Mouse (Mus musculus) hindbrain, embryonic 13.5 days (tissue): ENCODE data around the gene Ndufc2. TPM values are rescaled to one million over a fixed set of nuclear protein-coding genes. Genes with fewer than 3 reads are reported as not detected.
"Not testable (repeated sequence)": the region's sequence is repeated elsewhere in the genome, so short reads cannot be mapped to it uniquely, and the experiment has no call there.

Experiments
- ATAC-seq: fragments of 200-750 bp; cut with Nextera tagmentation; 2 replicates; pipeline ENCODE4 v1.8.0; 2017; ENCODE audit warnings: moderate TSS enrichment; ENCODE audit not compliant: low FRiP score
- H3K27ac ChIP-seq: fragments of 300-500 bp; sonication (generic); 2 replicates; pipeline ENCODE4 v1.5.1; 2015; ENCODE audit warnings: inconsistent platforms, mild to moderate bottlenecking, moderate library complexity
- H3K27me3 ChIP-seq: fragments of 300-500 bp; sonication (generic); 2 replicates; pipeline ENCODE4 v1.6.1; 2015; ENCODE audit warnings: mild to moderate bottlenecking, inconsistent platforms
- H3K36me3 ChIP-seq: fragments of 300-500 bp; sonication (generic); 2 replicates; pipeline ENCODE4 v1.6.1; 2015; ENCODE audit warnings: mild to moderate bottlenecking, inconsistent platforms
- H3K4me1 ChIP-seq: fragments of 300-500 bp; sonication (generic); replicated peaks from 2 replicates; pipeline ENCODE4 v1.6.1; 2015; ENCODE audit warnings: inconsistent platforms
- H3K4me2 ChIP-seq: fragments of 300-500 bp; sonication (generic); 2 replicates; pipeline ENCODE4 v1.6.1; 2015; ENCODE audit warnings: inconsistent platforms, mild to moderate bottlenecking, moderate library complexity
- H3K4me3 ChIP-seq: fragments of 300-500 bp; sonication (generic); 2 replicates; pipeline ENCODE4 v1.5.1; 2015; ENCODE audit warnings: mild to moderate bottlenecking, inconsistent platforms
- H3K9ac ChIP-seq: fragments of 300-500 bp; sonication (generic); 2 replicates; pipeline ENCODE4 v1.6.1; 2015; ENCODE audit warnings: mild to moderate bottlenecking, inconsistent platforms
- H3K9me3 ChIP-seq: fragments of 300-500 bp; sonication (generic); 2 replicates; pipeline ENCODE4 v1.6.1; 2016; ENCODE audit warnings: inconsistent platforms
- WGBS: fragments of 180-500 bp; shearing (Covaris S2); methylation state at CpG from one replicate; pipeline ENCODE4 v1.1.7; 2015; 5-methylcytosine and 5-hydroxymethylcytosine counted together
- polyA plus RNA-seq: library from polyadenylated mRNA; unstranded; fragments of >200 nt; fragmentation: Nextera tagmentation; extraction: Ambion mirVana; gene quantifications from 2 replicates; pipeline ENCODE4 v1.2.1, GENCODE M21; 2015

The Ndufc2 gene
- polyA plus RNA-seq, 1 experiment from 2014 or later: 471 TPM

DNA sequence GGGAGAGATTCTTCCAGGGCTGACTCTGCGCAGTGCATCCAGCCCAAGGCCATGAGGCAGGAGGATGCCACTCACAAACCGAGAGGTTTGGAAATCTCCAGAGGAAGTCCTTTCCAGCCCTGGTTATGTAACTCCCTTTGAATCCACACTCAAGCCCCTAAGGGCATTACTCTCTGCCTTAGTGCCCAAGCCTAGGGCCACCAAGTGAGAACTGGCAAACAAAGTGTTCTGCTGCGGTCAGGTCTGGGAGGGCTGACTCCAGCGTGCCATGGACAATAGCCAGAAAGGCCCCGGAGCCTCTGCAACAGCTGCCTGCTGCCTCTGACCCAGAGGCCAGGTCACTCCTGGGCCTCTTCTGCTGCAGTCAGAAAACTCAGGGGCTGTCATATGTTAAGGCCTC is 18.9 kb downstream of the Ndufc2 start:
- Histone ChIP-seq H3K4me1 (peaks cover 15% of the 10 kb centered on the region), H3K4me2 (no peak overlapping the region), H3K4me3 (no peak overlapping the region), H3K27me3 (no peaks in the 10 kb centered on the region), H3K9ac (no peak overlapping the region), H3K27ac (no peak overlapping the region), H3K9me3 (no peaks in the 10 kb centered on the region), H3K36me3 (no peaks in the 10 kb centered on the region)
- 0 out of 2 replicates have a peak, but pooled peaks have one; percentile 5 for ATAC-seq
- 64% methylated on average over 5 of the region's 5 CpGs for WGBS

DNA sequence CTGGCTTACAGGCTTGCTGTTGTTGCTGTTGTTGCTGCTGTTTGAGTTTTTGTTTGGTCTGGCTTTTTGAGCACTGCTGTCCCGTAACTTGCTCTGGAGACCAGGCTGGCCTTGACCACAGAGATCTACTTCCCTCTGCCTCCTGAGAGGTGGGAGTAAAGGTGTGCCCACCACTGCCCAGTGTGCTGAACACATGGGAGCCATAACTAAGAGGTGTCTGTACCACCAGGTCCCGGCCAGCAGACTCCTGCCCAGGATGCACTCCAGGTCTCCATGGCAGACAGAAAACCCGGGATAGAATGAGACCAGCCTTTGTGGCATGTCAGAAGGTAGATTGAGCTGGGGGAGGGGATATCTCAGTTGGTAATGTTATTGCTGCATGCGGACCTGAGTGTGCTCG is 19.4 kb downstream of the Ndufc2 start:
- no peak overlapping the region for H3K4me2 ChIP-seq
- H3K4me1 ChIP-seq: peaks cover 15% of the 10 kb centered on the region
- peak; percentile 18; the same call in 1 of the 2 replicates for ATAC-seq
- no peaks in the 10 kb centered on the region for H3K27me3 ChIP-seq
- H3K9me3 ChIP-seq: no peaks in the 10 kb centered on the region
- no peak overlapping the region for H3K9ac ChIP-seq
- no peaks in the 10 kb centered on the region for H3K36me3 ChIP-seq
- WGBS: 87% methylated on average over 5 of the region's 5 CpGs
- H3K27ac ChIP-seq: no peak overlapping the region
- no peak overlapping the region for H3K4me3 ChIP-seq

DNA sequence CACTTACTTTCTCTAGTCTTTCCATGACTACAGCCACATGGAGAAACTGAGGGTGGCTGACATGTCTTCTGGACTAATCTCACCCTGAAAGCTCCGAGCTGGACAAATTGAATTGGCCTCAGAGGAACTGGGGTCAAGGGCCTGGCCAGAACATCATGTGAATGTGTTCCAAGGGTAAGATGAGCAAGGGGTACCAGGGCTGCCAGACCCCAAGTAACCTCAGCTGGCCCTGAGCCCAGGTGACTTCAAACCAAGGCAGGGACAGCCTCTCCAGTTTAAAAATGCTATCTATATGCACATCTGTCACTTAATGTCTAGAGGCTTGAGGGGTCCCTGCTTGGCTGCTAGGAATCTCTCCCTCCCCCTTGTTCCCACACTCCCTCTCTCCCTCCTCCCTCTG is 20.6 kb downstream of the Ndufc2 start:
- H3K4me3 ChIP-seq: no peak overlapping the region
- H3K27me3 ChIP-seq: no peaks in the 10 kb centered on the region
- H3K4me1 ChIP-seq: peaks cover 20% of the 10 kb centered on the region
- H3K27ac ChIP-seq: no peak overlapping the region
- no peak overlapping the region for H3K4me2 ChIP-seq
- 73% methylated on average over 1 of the region's 1 CpGs for WGBS
- no peak overlapping the region; the same call in 1 of the 2 replicates for H3K9ac ChIP-seq
- no peaks in the 10 kb centered on the region for H3K36me3 ChIP-seq
- H3K9me3 ChIP-seq: no peaks in the 10 kb centered on the region
- no peak for ATAC-seq

DNA sequence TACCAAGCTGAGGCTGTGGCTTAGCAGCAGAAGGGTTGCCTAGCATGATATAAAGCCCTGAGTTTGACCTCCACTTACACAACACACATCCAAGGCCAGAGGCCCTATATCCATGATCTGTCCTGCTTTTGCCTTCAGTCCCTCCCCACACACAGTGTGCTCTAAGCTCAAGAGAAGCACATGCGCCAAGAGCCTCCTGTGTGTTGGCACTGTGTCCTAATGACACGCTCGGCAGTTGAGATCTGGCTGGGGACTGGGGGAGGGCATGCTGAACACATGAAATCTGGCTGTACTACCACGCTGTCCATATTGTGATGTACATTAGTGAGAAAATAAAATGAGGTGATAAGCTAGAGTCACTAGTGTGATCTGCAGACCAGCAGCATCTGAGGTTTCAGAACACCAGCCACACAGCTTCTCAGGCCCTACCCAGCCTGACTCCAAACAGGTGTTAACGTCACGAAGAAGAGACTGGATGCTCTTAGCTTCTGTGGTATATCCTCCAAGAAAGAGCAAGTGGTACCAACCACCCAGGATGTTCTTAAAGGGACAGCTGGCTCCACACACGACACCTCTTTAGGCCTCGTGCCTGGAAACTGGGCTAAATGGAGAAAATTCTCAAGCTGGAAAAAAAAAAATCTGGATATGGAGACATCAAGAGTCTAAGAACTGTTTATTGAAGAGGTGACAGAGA is 21.3 kb downstream of the Ndufc2 start:
- Histone ChIP-seq H3K4me2 (no peak overlapping the region), H3K4me3 (no peak overlapping the region), H3K9ac (peak overlapping the region; percentile 46; the same call in 1 of the 2 replicates), H3K27me3 (no peaks in the 10 kb centered on the region), H3K9me3 (no peaks in the 10 kb centered on the region), H3K36me3 (no peaks in the 10 kb centered on the region), H3K27ac (no peak overlapping the region), H3K4me1 (peaks cover 21% of the 10 kb centered on the region)
- 81% methylated on average over 8 of the region's 8 CpGs for WGBS
- ATAC-seq: no peak

DNA sequence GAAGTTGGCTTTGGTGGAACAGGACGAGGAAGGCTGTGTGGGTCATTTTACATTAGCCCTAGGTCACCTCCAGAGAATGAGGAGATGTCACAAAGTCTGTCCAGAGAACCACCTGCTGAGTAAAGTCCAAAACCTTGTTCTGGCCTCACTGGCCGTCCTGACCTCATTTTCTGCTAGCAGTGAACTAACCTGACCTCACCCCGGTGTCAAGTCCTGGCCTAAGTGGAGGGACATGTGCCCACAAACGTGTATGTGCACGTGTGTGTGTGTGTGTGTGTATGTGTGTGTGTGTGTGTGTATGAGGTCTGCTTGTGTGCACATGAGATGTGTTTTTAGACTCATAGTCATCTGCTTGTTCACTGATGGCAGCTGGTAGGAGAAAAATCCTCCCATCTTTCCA is 24.0 kb downstream of the Ndufc2 start:
- ATAC-seq: no peak
- no peak overlapping the region for H3K4me3 ChIP-seq
- no peak overlapping the region for H3K4me2 ChIP-seq
- peaks cover 13% of the 10 kb centered on the region for H3K4me1 ChIP-seq
- no peaks in the 10 kb centered on the region for H3K27me3 ChIP-seq
- no peaks in the 10 kb centered on the region for H3K9me3 ChIP-seq
- WGBS: 48% methylated on average over 5 of the region's 5 CpGs
- H3K27ac ChIP-seq: no peak overlapping the region
- H3K36me3 ChIP-seq: no peaks in the 10 kb centered on the region
- H3K9ac ChIP-seq: no peak overlapping the region

DNA sequence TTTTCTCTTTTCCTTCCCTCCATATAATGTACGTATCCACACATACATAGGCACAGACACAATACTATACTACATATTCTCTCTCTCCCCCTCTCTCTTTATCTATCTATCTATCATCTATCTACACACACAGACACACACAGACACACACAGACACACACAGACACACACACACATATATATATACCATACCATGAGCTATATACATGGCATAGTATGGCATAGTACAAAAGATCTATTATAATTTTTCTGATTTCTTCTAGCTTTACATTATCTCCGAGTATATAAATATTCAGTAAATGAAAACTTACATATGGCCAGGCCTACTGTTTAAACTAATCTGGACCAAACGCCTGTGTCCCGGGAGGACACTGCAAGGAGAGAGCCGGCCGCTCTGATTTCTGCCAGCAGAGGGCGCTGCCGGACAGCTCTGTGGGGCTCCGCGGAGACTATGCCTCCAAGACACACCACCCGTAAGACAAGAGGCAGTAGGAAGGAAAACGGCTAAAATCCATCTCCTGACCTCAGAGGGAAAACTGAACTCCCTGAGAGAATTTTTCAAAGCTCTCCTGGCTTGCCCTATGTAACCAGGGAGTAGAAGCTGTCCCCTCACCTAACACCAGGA is 24.9 kb downstream of the Ndufc2 start:
- Histone ChIP-seq H3K4me2 (no peak overlapping the region), H3K36me3 (no peaks in the 10 kb centered on the region), H3K27me3 (no peaks in the 10 kb centered on the region), H3K4me1 (peaks cover 19% of the 10 kb centered on the region), H3K9ac (no peak overlapping the region; the same call in 1 of the 2 replicates), H3K9me3 (no peaks in the 10 kb centered on the region), H3K27ac (0 out of 2 replicates have a peak overlapping the region, but pooled peaks have one; percentile 6), H3K4me3 (no peak overlapping the region)
- peak; percentile 78 for ATAC-seq
- whole genome bisulfite sequencing: 9% methylated on average over 12 of the region's 12 CpGs

DNA sequence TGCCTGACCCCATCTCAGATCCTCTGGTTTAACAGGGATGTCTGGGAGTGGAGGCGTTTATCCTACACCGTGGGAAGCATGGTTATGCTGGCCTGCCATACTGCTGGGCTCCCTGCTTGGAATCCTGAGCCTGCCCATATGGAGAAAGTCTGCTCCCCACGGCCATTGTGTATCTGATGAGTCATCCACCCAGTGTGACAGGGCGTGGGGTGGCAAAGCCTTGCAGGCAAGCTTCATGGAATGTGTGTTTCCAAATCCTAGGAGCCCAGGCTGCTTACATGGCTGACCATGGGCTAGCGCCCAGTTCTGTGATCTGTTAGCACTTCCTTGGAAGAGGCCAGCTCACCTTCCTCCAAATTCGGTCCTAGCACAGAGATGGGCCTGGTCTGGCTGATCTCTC is 26.8 kb downstream of the Ndufc2 start:
- WGBS: 74% methylated on average over 6 of the region's 6 CpGs
- Histone ChIP-seq H3K27me3 (no peaks in the 10 kb centered on the region), H3K27ac (no peak overlapping the region), H3K9me3 (no peaks in the 10 kb centered on the region), H3K4me2 (no peak overlapping the region), H3K4me3 (no peak overlapping the region), H3K4me1 (peaks cover 21% of the 10 kb centered on the region), H3K9ac (no peak overlapping the region), H3K36me3 (no peaks in the 10 kb centered on the region)
- ATAC-seq: no peak

DNA sequence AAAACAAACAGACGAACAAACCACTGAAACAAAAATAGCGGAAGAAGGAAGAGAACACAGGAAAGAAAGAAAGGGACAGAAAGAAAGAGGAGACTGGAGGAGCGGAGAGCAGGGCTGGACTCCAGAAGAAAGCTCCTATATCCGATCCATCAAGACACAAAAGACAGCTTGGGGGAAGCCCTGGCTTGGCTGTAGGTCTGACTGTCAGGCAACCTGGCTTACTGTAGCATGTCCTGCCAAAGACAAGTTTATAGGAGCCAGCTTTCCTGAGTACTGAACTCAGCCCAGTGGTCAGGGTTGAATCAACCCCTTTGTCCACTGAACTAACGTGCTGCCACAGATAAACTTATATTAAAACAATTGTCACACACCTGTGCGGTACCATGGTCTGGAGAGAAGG is 27.5 kb downstream of the Ndufc2 start:
- ATAC-seq: no peak
- Histone ChIP-seq H3K9ac (no peak overlapping the region), H3K9me3 (no peaks in the 10 kb centered on the region), H3K36me3 (no peaks in the 10 kb centered on the region), H3K4me2 (no peak overlapping the region), H3K27ac (no peak overlapping the region), H3K4me3 (no peak overlapping the region), H3K27me3 (no peaks in the 10 kb centered on the region), H3K4me1 (peaks cover 21% of the 10 kb centered on the region)
- WGBS: 82% methylated on average over 6 of the region's 6 CpGs

DNA sequence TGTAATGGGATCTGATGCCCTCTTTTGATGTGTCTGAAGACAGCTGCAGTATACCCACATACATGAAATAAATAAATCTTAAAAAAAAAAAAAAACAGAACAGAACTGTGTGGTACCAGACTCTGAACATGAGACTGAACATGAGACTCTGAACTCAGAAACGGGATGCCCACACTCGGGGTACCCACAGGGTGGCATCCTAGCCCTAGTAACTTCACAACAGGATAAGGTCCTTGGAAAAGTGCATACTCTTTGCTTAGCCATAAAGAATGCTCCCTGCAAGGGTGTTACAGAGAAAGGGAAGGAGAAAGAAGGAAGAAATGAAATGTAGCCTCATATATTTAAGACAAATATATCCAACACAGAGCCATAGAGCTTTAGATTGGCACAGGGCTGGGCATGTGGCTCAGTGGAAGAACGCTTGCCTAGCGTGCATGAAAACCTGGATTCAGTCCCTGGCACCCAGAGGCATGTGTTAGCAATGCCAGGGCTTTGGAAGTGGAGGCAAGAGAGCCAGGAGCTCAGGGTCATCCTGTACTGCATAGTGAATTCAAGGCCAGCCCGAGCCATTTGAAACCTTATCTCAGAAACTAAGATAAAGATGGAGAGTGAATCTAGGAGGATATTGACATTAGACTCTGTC is 28.1 kb downstream of the Ndufc2 start:
- H3K9me3 ChIP-seq: no peaks in the 10 kb centered on the region
- peaks cover 21% of the 10 kb centered on the region for H3K4me1 ChIP-seq
- H3K9ac ChIP-seq: no peak overlapping the region
- WGBS: 75% methylated on average over 5 of the region's 5 CpGs
- no peaks in the 10 kb centered on the region for H3K36me3 ChIP-seq
- no peak overlapping the region for H3K4me3 ChIP-seq
- ATAC-seq: no peak
- H3K27ac ChIP-seq: no peak overlapping the region
- no peaks in the 10 kb centered on the region for H3K27me3 ChIP-seq
- H3K4me2 ChIP-seq: no peak overlapping the region

DNA sequence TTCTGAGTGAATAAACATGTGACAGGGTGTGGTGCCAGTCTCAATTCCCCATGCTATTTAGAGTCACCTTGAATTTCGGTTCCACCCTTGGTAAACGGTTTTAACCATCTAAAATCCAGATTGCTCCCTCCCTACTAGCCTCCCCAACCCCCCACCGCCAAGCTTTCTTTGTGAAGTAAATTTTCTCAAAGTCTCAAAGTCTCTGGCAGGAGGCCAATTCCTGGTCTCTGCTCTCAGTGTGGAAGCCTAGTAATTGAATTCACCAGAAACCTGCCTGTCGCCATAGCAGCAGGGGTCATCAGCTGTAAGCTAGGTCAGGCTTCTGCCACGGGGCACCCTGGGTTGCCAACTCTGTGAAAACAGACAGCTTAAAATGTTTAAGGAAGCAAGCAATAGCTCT is 29.9 kb downstream of the Ndufc2 start:
- no peaks in the 10 kb centered on the region for H3K9me3 ChIP-seq
- H3K27me3 ChIP-seq: no peaks in the 10 kb centered on the region
- peak overlapping the region; percentile 19; the same call in 1 of the 2 replicates for H3K4me2 ChIP-seq
- no peaks in the 10 kb centered on the region for H3K36me3 ChIP-seq
- 0% methylated on average over 5 of the region's 5 CpGs for WGBS
- peaks cover 21% of the 10 kb centered on the region for H3K4me1 ChIP-seq
- H3K9ac ChIP-seq: peak overlapping the region; percentile 40
- no peak overlapping the region for H3K4me3 ChIP-seq
- peak; percentile 79; the same call in 1 of the 2 replicates for ATAC-seq
- peak overlapping the region; percentile 82 for H3K27ac ChIP-seq

DNA sequence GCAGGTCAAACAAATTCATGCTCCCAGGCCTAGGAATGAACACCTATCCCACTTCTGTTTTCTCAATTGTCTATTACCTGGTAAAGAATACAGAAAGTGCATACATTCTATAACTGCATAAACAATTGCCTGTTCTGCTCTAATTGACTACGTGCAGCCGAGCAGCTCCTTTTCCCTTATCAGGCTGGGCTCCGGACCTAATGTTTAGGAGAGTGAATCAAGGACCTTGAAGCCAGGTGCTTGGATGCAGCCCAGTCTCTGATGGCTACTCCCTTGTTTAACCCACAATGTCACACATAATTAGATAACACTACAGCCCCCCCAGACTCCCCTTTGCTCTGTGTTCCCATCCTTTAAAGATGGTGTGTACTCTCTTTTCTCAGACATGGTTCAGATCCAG is 33.7 kb downstream of the Ndufc2 start:
- not testable (repeated sequence) for H3K9ac ChIP-seq, ATAC-seq, H3K36me3 ChIP-seq, H3K4me2 ChIP-seq, H3K27ac ChIP-seq, H3K4me3 ChIP-seq, H3K27me3 ChIP-seq, H3K9me3 ChIP-seq
- H3K4me1 ChIP-seq: peaks cover 16% of the 10 kb centered on the region
- WGBS: 81% methylated on average over 3 of the region's 3 CpGs

DNA sequence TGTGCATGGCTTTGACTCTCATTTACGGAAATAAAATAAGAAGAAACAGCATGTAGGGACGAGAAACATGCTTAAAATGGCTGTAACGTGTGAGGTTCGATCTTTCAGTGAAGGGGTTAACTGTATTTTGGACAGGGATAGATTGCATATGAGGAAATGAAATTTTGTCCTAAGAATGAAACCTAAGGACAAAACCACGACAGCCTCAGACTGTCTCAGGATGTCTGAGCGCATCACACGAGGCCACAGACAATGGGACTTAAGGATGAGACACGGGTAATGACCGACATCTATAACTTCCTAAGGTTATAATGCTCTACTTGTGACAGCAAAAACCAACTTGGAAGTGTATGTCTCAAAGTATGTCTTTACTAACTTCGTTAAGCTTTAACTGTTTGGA is 34.7 kb downstream of the Ndufc2 start:
- no peaks in the 10 kb centered on the region for H3K36me3 ChIP-seq
- H3K9ac ChIP-seq: no peak overlapping the region
- 84% methylated on average over 10 of the region's 10 CpGs for WGBS

More for the DNA sequence above, 34.7 kb downstream of the Ndufc2 start:
- no peaks in the 10 kb centered on the region for H3K9me3 ChIP-seq
- H3K4me3 ChIP-seq: no peak overlapping the region
- no peaks in the 10 kb centered on the region for H3K27me3 ChIP-seq
- no peak overlapping the region for H3K4me2 ChIP-seq
- ATAC-seq: no peak
- peaks cover 10% of the 10 kb centered on the region for H3K4me1 ChIP-seq
- H3K27ac ChIP-seq: no peak overlapping the region
